Mouse (Mus musculus): ENCODE data around the gene Ptprh.

Gene Ptprh

GRCm38 (mm10) chr7:4603873-4604272 is at the start of gene Ptprh:
TSS of gene Ptprh (minus strand) at chr7:4604041.
- no peak for DNase-seq (ENCODE audit: low spot score)

GRCm38 (mm10) chr7:4653351-4653750 is 49.5 kb upstream of the Ptprh start:
- no peak for DNase-seq (ENCODE audit: low spot score)

GRCm38 (mm10) chr7:4652726-4653125 is 48.9 kb upstream of the Ptprh start:
- no peak for DNase-seq (ENCODE audit: low spot score)

- DNase-seq (ENCODE audit: low spot score) = no peak
Measured at GRCm38 (mm10) chr7:4651581-4651980, 47.7 kb upstream of the Ptprh start.

- DNase-seq (ENCODE audit: low spot score) = no peak
Measured at GRCm38 (mm10) chr7:4647992-4648391, 44.2 kb upstream of the Ptprh start.

DNA sequence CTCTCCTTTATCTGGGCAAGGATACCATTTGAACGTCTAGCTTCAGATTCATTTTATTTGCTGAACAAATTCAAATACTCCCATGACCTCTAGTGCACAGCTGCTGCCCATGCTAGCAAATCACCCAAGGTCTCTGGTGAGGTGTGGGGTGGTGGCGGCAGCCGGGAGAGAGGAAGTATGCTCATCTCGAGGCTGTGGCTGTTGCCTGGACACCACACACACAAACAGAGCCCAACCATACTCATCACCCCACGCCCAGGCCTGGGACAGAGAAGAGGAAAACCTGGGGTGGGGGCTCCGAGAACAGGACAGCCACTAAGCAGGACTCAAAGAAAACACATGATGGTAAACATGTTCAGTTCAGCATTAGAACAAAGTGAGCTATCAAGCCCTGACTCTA is 43.5 kb upstream of the Ptprh start:
- no peak for DNase-seq (ENCODE audit: low spot score)

GRCm38 (mm10) chr7:4646806-4647205 is 43.0 kb upstream of the Ptprh start:
- no peak for DNase-seq (ENCODE audit: low spot score)

DNA sequence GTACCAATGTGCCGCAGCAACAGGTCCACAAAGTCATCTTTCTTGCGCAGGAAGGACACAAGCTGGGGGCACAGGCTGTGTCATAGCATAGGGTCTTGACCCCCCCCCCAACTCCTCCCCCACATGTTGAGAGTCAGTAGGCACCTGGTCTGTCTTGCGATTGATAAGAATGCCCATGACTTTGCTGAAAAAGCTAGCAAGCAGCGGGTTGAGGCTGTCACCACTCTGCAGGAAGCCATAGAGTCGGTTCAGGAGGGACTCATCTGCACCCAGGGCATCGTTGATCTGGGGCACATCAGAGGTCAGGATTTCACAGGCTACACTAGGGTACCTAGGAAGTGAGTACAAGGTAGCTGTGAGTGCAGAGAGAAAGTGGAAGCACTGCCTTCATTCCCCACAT is 39.4 kb upstream of the Ptprh start:
- DNase-seq (ENCODE audit: low spot score) = no peak

DNA sequence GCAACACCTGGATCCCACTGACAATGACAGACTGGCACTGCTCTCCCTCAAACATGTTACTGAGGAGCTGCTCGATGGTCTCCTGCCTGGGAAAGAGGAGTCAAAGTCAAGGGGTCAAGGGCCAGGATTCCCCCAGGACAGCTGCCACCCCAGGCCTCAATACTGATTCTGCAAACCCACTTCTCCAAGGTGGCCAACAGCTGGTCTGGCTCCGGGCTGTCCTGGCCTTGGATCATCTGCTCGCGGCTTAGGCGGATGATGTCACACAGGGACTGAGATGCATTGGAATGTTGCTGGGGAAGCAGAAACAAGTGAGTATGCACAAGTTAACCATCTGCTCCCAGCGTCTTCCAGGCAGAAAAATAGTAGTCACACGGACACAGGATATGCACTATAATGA is 38.1 kb upstream of the Ptprh start:
- DNase-seq (ENCODE audit: low spot score) = no peak

GRCm38 (mm10) chr7:4641155-4641554 is 37.3 kb upstream of the Ptprh start:
- no peak for DNase-seq (ENCODE audit: low spot score)

DNA sequence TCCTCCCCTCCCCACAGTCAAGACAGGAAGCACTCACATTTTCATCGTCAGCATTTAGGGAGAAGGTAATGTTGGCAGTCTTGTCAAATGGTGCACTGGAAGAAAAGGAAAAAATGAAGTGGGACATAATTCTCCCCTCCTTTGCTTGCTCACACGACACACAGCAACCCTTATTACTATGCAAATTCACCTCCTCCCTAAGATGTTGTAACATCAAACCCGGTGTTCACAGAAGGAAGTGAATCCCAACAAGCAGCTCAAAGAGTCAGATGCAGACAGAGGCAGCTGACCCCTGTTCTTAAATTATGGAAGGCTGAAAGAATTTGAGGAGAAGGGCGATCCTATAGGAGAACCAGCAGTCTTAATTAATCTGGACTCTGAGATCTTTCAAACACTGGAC is 32.3 kb upstream of the Ptprh start:
- DNase-seq (ENCODE audit: low spot score) = no peak

DNA sequence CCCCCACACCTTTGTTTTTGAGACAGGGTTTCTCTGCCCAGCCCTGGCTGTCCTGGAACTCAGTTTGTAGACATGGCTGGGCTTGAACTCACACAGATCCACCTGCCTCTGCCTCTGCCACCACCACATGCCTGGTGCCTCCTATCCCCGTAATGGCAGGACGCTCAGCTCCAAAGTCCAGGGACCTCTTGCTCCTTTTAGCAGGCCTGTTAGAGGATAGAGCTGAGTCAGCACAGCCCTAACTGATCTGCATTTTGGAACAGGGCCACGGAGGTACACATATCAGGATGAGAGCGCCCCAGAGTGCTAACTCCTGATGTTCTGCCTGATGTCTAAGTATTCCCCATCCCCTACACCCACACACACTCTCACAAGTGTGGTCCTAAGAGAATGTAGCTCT is 27.2 kb upstream of the Ptprh start, which contains the start of gene Tmem86b:
Gene Tmem86b (minus strand): TSS at position 392 of the 400 bp plus-strand sequence.
- DNase-seq (ENCODE audit: low spot score) = no peak

DNA sequence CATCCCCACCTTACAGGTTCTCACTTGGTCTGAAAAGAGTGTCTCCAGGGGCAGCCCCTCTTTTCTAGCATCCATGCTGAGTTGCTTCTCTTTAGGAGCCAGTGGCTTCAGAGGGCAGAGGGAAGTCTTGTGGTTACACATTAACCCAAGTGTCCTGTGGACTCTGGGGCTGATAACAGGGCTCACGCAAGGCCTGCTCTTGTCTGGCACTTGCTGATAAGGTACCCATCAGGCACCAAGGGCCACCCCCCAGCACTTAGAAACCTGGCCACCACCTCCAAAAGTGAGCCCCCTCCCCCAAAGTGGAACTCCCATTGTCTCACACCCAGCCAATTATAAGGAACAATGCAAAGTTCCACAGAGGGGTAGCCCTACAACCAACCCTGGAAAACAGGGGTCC is 26.4 kb upstream of the Ptprh start:
- no peak for DNase-seq (ENCODE audit: low spot score)

- DNase-seq (ENCODE audit: low spot score) = no peak
Measured at GRCm38 (mm10) chr7:4629586-4629985, 25.7 kb upstream of the Ptprh start.

DNA sequence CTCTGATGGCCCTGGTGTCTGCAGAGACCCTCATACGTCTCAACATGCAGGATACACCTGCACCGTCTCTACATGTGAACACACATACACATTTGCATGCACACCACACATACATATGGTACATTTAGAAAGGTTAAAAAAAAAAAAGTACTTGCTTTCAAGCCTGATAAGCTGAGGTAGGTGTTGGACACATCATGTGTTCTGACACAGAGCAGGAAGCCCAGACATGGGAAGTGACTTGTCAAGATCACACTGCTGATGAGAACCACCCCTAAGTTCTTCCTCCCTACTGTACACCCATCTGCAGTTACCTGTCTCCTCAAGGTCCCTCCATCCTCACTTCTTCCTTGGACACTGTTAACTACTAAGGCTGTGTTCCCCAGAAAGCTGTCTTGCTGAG is 22.1 kb upstream of the Ptprh start:
- DNase-seq (ENCODE audit: low spot score) = no peak

- no peak for DNase-seq (ENCODE audit: low spot score)
Measured at GRCm38 (mm10) chr7:4624343-4624742, 20.5 kb upstream of the Ptprh start.

GRCm38 (mm10) chr7:4623544-4624189 is 19.8 kb upstream of the Ptprh start:
- DNase-seq (ENCODE audit: low spot score) = peak; percentile 51

GRCm38 (mm10) chr7:4619979-4620378 is 16.1 kb upstream of the Ptprh start:
- DNase-seq (ENCODE audit: low spot score) = peak; percentile 43

- no peak for DNase-seq (ENCODE audit: low spot score)
Measured at GRCm38 (mm10) chr7:4613740-4614403, 10.0 kb upstream of the Ptprh start.

DNA sequence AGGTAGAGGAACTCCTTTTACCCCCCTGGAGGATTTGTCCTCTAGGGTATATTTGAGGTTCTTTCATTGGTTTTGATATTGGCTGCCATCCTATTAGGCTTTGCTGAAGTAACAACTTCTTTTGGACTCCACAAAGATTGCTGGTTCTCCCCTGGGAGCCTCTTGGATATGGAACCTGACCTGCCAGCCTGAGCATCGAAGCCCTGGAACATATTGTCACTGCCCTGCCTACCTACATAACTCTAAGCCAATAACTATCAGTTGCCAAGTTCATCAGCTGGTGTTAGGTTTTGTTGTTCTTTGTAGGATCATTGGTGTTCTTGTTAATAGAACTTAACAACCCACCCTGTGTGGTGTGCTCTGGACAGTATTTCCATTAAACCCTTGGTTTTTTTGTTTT is 9.1 kb upstream of the Ptprh start:
- no peak for DNase-seq (ENCODE audit: low spot score)

GRCm38 (mm10) chr7:4612386-4612785 is 8.5 kb upstream of the Ptprh start:
- DNase-seq (ENCODE audit: low spot score) = no peak

DNA sequence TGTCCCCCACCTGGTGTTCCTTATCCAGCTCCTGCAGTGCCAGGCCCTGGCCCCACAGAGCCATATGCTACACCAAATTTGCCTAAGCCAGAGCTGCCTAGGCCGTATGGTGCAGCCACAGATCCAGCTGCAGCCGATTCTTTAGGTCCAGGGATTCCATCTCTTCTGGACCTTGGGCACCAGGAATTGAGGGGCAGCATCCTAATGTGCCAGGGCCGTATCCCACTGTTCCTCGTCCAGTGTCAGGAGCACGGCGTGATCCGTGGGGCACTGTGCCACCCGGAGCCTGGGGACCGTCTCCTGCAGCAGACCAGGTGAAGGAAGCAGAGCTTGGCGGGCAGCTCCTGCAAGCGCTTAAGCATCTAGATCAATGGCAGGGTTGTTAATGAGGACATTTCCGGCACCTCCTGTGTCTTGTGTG is 8.1 kb upstream of the Ptprh start:
- DNase-seq (ENCODE audit: low spot score) = no peak

DNA sequence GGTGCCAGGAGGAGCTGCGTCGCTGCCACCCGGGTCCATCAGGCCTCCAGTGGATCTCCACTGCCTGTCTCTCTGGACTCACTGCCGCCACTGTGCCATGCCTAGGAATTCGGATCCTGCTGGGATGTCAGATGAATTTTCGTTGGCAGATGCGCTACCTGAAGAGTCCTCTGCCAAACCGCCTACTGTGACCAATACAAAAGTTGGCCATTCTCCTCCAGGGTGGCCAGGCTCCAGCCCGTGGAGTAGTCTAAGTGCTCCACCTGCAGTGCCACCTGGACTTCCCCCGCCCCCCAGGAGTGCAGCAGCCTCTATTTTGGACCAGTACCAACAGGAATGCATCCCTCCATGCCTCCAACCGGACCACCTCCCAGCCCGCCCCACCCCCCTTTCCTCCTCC is 7.7 kb upstream of the Ptprh start:
- DNase-seq (ENCODE audit: low spot score) = no peak

- no peak for DNase-seq (ENCODE audit: low spot score)
Measured at GRCm38 (mm10) chr7:4608002-4608401, 4.2 kb upstream of the Ptprh start.

All from urinary bladder, postnatal 14 days (tissue).